Mouse (Mus musculus) thymus, postnatal 14 days (tissue): ENCODE results near the gene Rabepk.
"Not testable (repeated sequence)": the region's sequence is repeated elsewhere in the genome, so short reads cannot be mapped to it uniquely, and the experiment has no call there.

Experiments used
- DNase-seq: peaks from one replicate; pipeline ENCODE4 v3.0.0; 2021

Gene Rabepk

GRCm38 (mm10) chr2:34803746-34804145 is 4.0 kb upstream of the Rabepk start:
- DNase-seq: no peak

- DNase-seq: peak; percentile 38
Measured at GRCm38 (mm10) chr2:34802565-34803245, 3.0 kb upstream of the Rabepk start.

GRCm38 (mm10) chr2:34801516-34802482 is 2.1 kb upstream of the Rabepk start:
- peak; percentile 97 for DNase-seq

- no peak for DNase-seq
Measured at GRCm38 (mm10) chr2:34800371-34800770, 659 bp upstream of the Rabepk start.

GRCm38 (mm10) chr2:34795426-34795825 is 4.3 kb downstream of the Rabepk start:
- DNase-seq: no peak

GRCm38 (mm10) chr2:34794511-34794910 is 5.2 kb downstream of the Rabepk start:
- no peak for DNase-seq

- DNase-seq: not testable (repeated sequence)
Measured at GRCm38 (mm10) chr2:34792543-34792942, 7.2 kb downstream of the Rabepk start.

- DNase-seq: peak; percentile 74
Measured at GRCm38 (mm10) chr2:34790282-34790681, 9.4 kb downstream of the Rabepk start.

GRCm38 (mm10) chr2:34784085-34784484 is 15.6 kb downstream of the Rabepk start:
- peak; percentile 59 for DNase-seq

GRCm38 (mm10) chr2:34783064-34784020 is 16.4 kb downstream of the Rabepk start:
- no peak for DNase-seq

- DNase-seq: no peak
Measured at GRCm38 (mm10) chr2:34777237-34777868, 22.4 kb downstream of the Rabepk start.

- DNase-seq: no peak
Measured at GRCm38 (mm10) chr2:34774493-34774892, 25.2 kb downstream of the Rabepk start.

- no peak for DNase-seq
Measured at GRCm38 (mm10) chr2:34773673-34774072, 26.0 kb downstream of the Rabepk start.

- peak; percentile 75 for DNase-seq
Measured at GRCm38 (mm10) chr2:34772252-34773235, 27.2 kb downstream of the Rabepk start.

- DNase-seq: peak; percentile 98
Measured at GRCm38 (mm10) chr2:34771368-34772226, 28.1 kb downstream of the Rabepk start, which contains the start of gene Hspa5. Gene Hspa5, plus strand, starts transcription at chr2:34771970.

GRCm38 (mm10) chr2:34770951-34771350 is 28.8 kb downstream of the Rabepk start:
- DNase-seq: no peak

- no peak for DNase-seq
Measured at GRCm38 (mm10) chr2:34770049-34770448, 29.7 kb downstream of the Rabepk start.

- no peak for DNase-seq
Measured at GRCm38 (mm10) chr2:34764801-34765200, 34.9 kb downstream of the Rabepk start.

GRCm38 (mm10) chr2:34762872-34763271 is 36.8 kb downstream of the Rabepk start:
- no peak for DNase-seq

GRCm38 (mm10) chr2:34762174-34762573 is 37.5 kb downstream of the Rabepk start:
- no peak for DNase-seq
